Mouse (Mus musculus) megakaryocyte, embryonic 14.5 days (primary cell): ENCODE results near the gene Trmt13.

ENCODE experiments used
- FLI1 ChIP-seq: IDR thresholded peaks from 2 replicates; pipeline ENCODE4 v1.6.1; 2012; ENCODE audit warnings: low read length, inconsistent platforms, mixed read lengths
- GATA1 ChIP-seq: IDR thresholded peaks from 3 replicates; pipeline ENCODE4 v1.6.1; 2012; ENCODE audit warnings: mixed read lengths, low read length, inconsistent platforms, borderline replicate concordance

GRCm38 (mm10) chr3:116601781-116602180 is 12.6 kb downstream of the Trmt13 start:
- no peak for TF ChIP-seq GATA1
- TF ChIP-seq FLI1: no peak
